Mouse (Mus musculus) erythroblast, embryonic 14.5 days (primary cell): ENCODE results near the gene Abhd14b. TPM values are rescaled to one million over a fixed set of nuclear protein-coding genes. Genes with fewer than 3 reads are reported as not detected.

Source experiments
- H3K27me3 ChIP-seq: 2 replicates; pipeline ENCODE4 v1.6.1; 2012; ENCODE audit warnings: inconsistent platforms; ENCODE audit not compliant: control insufficient read depth
- H3K36me3 ChIP-seq: 2 replicates; pipeline ENCODE4 v1.6.1; 2012; ENCODE audit warnings: mild to moderate bottlenecking, inconsistent platforms; ENCODE audit not compliant: control insufficient read depth
- H3K4me1 ChIP-seq: 2 replicates; pipeline ENCODE4 v1.6.1; 2012; ENCODE audit warnings: inconsistent platforms; ENCODE audit not compliant: control insufficient read depth
- H3K4me3 ChIP-seq: replicated peaks from 2 replicates; pipeline ENCODE3; 2012; ENCODE audit warnings: moderate library complexity, mild to moderate bottlenecking, inconsistent platforms
- H3K9me3 ChIP-seq: 2 replicates; pipeline ENCODE4 v1.6.1; 2012; ENCODE audit warnings: low read length, inconsistent platforms, mixed read lengths; ENCODE audit not compliant: control insufficient read depth
- GATA1 ChIP-seq: IDR thresholded peaks from 2 replicates; pipeline ENCODE4 v1.6.1; 2012; ENCODE audit warnings: low read length, inconsistent platforms, mixed read lengths
- TAL1 ChIP-seq: IDR thresholded peaks from 3 replicates; pipeline ENCODE4 v1.6.1; 2012; ENCODE audit warnings: low read length, inconsistent platforms, mixed read lengths
- polyA plus RNA-seq: library from polyadenylated mRNA; stranded (reverse); fragments of >175 nt; gene quantifications from 2 replicates; pipeline ENCODE4 v1.2.3, GENCODE M21; 2012

Abhd14b gene
- polyA plus RNA-seq, 1 experiment, result not detected

DNA sequence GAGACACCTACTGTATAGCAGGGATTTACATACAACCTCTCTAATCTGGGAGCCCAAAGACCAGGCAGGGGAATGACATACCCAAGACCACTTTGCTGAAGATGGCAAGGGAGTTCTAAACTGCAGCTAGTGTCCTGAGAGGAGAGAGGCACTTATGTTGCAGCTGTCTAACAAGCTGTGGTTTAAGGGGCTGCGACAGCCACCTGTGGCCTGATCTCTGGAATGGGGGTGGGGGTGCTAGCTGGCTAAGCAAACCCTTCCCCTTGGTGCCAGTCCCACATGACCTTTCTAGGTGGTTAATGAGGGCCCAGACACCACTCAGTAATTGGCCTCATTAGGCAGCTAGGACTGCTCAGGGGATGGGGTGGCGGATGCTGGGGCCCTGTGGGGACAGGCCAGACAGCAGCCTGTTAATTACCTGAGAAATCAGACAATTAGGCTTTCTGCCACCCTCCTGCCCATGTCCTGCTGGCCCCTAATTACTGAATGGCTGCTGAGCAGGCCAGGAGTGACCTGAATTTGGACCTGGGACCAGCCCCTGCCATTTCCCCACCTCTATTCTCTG lies 37.1 kb upstream of the Abhd14b start:
- no peak for TF ChIP-seq TAL1
- Histone ChIP-seq H3K36me3 (no peaks in the 10 kb centered on the region), H3K4me3 (no peak overlapping the region), H3K27me3 (peaks cover 4% of the 10 kb centered on the region; the same call in 1 of the 2 replicates), H3K9me3 (peaks cover 3% of the 10 kb centered on the region; the same call in 1 of the 2 replicates), H3K4me1 (peaks cover 5% of the 10 kb centered on the region)

DNA sequence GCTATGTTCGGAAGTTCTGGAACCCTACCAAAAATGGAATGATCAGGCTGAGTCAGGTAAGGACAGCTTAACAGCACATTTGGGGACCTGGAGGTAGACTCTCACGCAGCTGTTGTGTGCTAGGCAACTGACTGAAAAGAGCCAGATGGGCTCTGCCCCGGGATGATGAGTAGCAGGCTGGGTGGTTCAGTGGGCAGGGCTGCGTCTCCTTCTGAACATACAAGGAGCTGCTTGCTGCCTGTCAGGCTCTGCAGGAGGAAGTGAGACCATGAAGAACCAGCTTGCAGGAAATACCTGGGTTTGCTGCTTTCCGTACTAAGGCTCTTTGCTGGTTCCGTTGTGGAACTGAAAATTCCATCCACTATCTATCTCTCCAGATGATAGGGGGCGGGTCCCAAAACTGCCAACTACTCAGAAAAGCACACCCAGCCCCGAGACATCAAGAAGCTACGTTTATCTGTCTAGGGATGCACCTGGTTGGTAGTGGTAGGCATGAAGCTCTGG lies 36.1 kb upstream of the Abhd14b start:
- no peak for TF ChIP-seq GATA1
- TF ChIP-seq TAL1, result no peak

DNA sequence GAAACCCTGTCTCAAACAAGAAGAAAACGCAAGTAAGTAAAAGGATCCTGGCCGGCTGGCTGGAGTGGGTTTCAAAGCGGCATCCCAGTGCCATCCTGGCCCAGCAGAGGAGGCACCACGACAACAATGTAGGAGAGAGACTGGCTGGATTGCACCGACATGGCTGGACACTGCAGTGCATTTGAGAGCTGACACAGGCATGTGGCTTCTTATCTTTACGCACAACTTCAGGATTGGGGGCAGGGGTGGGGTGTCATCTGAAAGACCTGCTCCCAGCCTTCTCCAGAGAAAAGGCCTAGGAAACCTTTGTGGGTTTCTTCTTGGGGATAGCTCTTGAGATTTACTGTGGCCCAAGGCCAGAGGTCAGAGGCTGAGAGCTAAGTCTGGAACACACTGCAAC lies 35.5 kb upstream of the Abhd14b start:
- Histone ChIP-seq H3K4me1 (peaks cover 5% of the 10 kb centered on the region), H3K36me3 (no peaks in the 10 kb centered on the region), H3K27me3 (peaks cover 4% of the 10 kb centered on the region; the same call in 1 of the 2 replicates), H3K4me3 (no peak overlapping the region), H3K9me3 (peaks cover 3% of the 10 kb centered on the region; the same call in 1 of the 2 replicates)
- TF ChIP-seq GATA1, result no peak
- TF ChIP-seq TAL1, result no peak

More for the DNA sequence above, 36.1 kb upstream of the Abhd14b start:
- Histone ChIP-seq H3K4me3 (no peak overlapping the region), H3K9me3 (peaks cover 3% of the 10 kb centered on the region; the same call in 1 of the 2 replicates), H3K4me1 (peaks cover 5% of the 10 kb centered on the region), H3K36me3 (no peaks in the 10 kb centered on the region), H3K27me3 (peaks cover 4% of the 10 kb centered on the region; the same call in 1 of the 2 replicates)

DNA sequence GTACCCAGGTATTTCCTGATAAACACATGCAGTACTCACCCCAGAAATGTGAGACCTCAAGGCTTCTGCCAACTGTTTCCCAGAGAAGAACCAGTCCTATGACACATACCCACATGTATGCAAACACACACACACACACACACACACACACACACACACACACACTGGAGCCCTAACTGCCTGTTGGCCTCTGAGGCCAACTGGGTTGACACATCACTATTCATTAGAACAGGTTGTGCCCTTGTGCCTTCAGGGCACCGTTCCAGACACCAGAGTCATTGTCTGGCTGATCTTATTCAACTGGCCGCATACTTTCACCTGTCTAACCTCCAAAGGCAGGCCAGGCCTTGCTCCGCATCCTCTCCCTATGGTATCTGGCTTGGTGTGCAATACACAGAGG lies 35.0 kb upstream of the Abhd14b start:
- Histone ChIP-seq H3K4me1 (peaks cover 5% of the 10 kb centered on the region), H3K27me3 (peaks cover 6% of the 10 kb centered on the region)

DNA sequence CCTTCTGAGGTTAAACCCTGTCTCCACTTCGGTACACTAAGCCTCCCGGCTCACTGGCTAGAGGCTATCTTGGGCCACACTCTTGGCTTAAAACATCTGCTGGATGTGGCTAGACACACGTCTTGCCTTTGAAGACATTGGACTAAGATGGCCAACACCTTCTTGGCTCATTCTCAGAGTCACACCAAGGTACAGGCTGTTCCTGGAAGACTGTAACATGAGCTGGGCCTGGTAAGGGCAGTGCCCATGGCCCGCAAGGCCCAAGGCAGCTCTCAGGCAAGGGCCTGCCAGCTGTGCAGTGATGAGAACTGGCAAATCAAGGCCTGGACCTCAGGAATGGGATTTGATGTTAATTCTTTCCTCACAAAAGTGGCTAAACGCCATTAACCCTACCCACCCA lies 33.7 kb upstream of the Abhd14b start:
- Histone ChIP-seq H3K4me3 (no peak overlapping the region), H3K4me1 (peaks cover 5% of the 10 kb centered on the region), H3K27me3 (peaks cover 20% of the 10 kb centered on the region), H3K36me3 (no peaks in the 10 kb centered on the region), H3K9me3 (peaks cover 3% of the 10 kb centered on the region; the same call in 1 of the 2 replicates)
- TF ChIP-seq GATA1 (no peak), TAL1 (no peak)

More for the DNA sequence above, 35.0 kb upstream of the Abhd14b start:
- H3K4me3 ChIP-seq, result no peak overlapping the region
- H3K36me3 ChIP-seq, result no peaks in the 10 kb centered on the region
- H3K9me3 ChIP-seq, result peaks cover 3% of the 10 kb centered on the region; the same call in 1 of the 2 replicates
- TF ChIP-seq GATA1, result no peak
- no peak for TF ChIP-seq TAL1

DNA sequence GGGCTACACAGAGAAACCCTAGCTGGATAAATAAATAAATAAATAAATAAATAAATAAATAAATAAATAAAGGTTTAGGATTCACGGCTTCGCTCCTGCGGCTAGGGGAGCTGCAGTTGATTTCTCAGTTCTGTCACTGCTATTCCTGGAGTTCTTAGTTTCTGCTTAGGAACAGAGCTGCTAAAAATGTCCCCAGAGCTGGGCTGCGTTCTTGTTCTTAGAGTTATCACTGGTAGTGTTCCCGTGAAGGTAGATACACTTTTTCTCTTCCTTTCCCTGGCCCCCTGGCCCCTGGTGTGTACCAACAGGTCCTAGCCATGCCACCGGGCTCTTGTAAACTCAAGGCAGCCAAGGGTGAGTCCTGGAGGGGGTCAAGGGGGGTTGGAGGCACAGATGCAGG lies 30.4 kb upstream of the Abhd14b start:
- Histone ChIP-seq H3K9me3 (no peaks in the 10 kb centered on the region), H3K4me1 (no peaks in the 10 kb centered on the region), H3K27me3 (peaks cover 45% of the 10 kb centered on the region), H3K4me3 (no peak overlapping the region), H3K36me3 (no peaks in the 10 kb centered on the region)
- TF ChIP-seq GATA1 (no peak), TAL1 (no peak)

DNA sequence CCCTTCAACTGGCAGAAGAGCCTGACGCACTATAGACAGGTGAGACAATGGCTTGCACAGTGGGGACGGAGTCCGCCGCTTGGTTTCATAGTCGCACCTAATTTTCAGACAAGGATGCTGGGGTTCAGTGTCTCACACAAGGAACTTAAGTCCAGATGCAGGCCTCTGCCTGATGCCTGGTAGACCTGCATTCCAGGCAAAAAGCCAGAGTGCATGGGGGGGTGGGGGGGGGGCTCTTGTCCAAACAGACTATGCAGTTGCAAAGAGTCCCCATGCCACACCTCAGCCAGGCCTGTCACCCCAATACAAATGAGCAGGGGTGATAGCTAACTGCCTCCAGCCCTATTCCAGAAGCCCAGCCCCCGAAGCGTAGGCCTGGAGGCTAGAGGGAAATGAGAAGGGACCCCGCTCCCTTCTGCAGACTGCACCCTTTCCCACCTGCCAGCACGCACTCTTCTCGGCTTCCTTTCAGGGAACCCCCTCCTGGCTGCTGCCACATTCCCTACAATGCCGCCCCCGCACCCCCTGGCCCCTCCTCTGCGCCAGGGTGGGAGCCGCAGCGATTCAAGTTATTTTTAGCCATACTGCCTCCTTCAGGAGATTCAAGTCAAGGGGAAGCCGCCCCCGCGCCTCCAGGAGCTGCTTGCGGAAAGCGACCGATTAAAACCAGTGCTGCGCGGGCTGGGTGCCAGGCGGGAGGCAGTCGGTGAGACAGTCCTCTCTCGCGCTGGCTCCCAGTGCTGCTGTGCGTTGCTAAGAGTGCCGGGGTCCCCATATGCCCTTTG lies 29.2 kb upstream of the Abhd14b start:
- H3K4me1 ChIP-seq, result no peaks in the 10 kb centered on the region
- no peak overlapping the region for H3K4me3 ChIP-seq
- peaks cover 45% of the 10 kb centered on the region for H3K27me3 ChIP-seq
- H3K9me3 ChIP-seq, result no peaks in the 10 kb centered on the region
- TF ChIP-seq GATA1 (no peak), TAL1 (no peak)
- H3K36me3 ChIP-seq, result no peaks in the 10 kb centered on the region

DNA sequence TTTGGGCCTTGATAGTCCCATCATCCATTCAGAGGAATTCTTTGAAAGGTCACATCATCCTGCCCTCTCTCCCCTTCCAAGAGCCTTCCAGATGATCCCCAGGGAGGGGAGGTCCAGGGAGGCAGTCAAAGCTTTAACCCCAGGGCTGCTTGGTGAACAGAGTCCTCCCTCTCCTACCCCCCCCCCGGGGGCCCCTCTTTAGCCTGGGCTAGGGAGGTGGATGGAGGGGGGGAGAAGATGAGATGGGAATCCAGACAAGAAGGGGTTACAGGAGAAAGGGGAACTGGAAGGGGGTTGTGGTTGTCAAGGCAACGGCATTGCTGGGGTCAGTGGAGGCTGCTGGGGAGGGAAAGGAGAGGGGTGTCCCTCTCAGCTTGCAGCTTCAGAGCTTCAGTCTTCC lies 26.7 kb upstream of the Abhd14b start:
- Histone ChIP-seq H3K36me3 (no peaks in the 10 kb centered on the region), H3K9me3 (no peaks in the 10 kb centered on the region), H3K4me3 (no peak overlapping the region), H3K27me3 (peaks cover 45% of the 10 kb centered on the region), H3K4me1 (no peaks in the 10 kb centered on the region)
- TF ChIP-seq GATA1 (no peak), TAL1 (no peak)
